Mouse (Mus musculus) myocyte (in vitro differentiated cells): ENCODE measurements at regions not wholly inside any gene's neighbourhood (a gene's known extent, or its start where the extent isn't known, plus 50 kb on each side); places are given as distances from the start of the nearest gene placed in this dataset.

Source experiments
- CEBPB ChIP-seq: IDR thresholded peaks from 2 replicates; pipeline ENCODE4 v1.6.1; 2011; ENCODE audit warnings: mild to moderate bottlenecking, moderate library complexity; ENCODE audit not compliant: poor library complexity, insufficient read depth, severe bottlenecking
- E2F4 ChIP-seq: IDR thresholded peaks from one replicate; pipeline ENCODE4 v1.6.1; 2011; ENCODE audit warnings: mild to moderate bottlenecking, control low read depth, moderate library complexity; ENCODE audit not compliant: insufficient read depth
- MAX ChIP-seq: IDR thresholded peaks from one replicate; pipeline ENCODE4 v1.6.1; 2011; ENCODE audit warnings: low read depth, mild to moderate bottlenecking, control low read depth
- MYOD1 ChIP-seq, 3 experiments: IDR thresholded peaks; one replicate each; pipeline ENCODE4 v1.6.1; 2011; ENCODE audit warnings: control low read depth in 2 of 3, low read depth in 2 of 3, mild to moderate bottlenecking in 2 of 3, moderate library complexity in 1 of 3; ENCODE audit not compliant: insufficient read length in 2 of 3, control insufficient read depth in 1 of 3
- MYOG ChIP-seq, 3 experiments: IDR thresholded peaks; one replicate each; pipeline ENCODE4 v1.6.1; 2011; ENCODE audit warnings: control low read depth in 2 of 3, low read depth in 2 of 3, mild to moderate bottlenecking in 2 of 3; ENCODE audit not compliant: insufficient read length in 2 of 3, control insufficient read depth in 1 of 3, insufficient read depth in 1 of 3
- POLR2A ChIP-seq: IDR thresholded peaks from one replicate; pipeline ENCODE4 v1.6.1; 2011; ENCODE audit warnings: low read depth, mild to moderate bottlenecking, control low read depth, moderate library complexity; ENCODE audit not compliant: insufficient read length
- POLR2AphosphoS2 ChIP-seq: IDR thresholded peaks from one replicate; pipeline ENCODE4 v1.6.1; 2011; ENCODE audit warnings: low read depth, control low read depth; ENCODE audit not compliant: insufficient read length
- REST ChIP-seq: IDR thresholded peaks from one replicate; pipeline ENCODE4 v1.6.1; 2011; ENCODE audit warnings: mild to moderate bottlenecking, control low read depth, moderate library complexity; ENCODE audit not compliant: insufficient read depth, insufficient read length
- SRF ChIP-seq: IDR thresholded peaks from one replicate; pipeline ENCODE4 v1.6.1; 2011; ENCODE audit warnings: low read depth; ENCODE audit not compliant: control insufficient read depth, insufficient read length
- TCF12 ChIP-seq: IDR thresholded peaks from one replicate; pipeline ENCODE4 v1.6.1; 2011; ENCODE audit warnings: mild to moderate bottlenecking, control low read depth; ENCODE audit not compliant: poor library complexity, insufficient read depth, severe bottlenecking
- TCF3 ChIP-seq: IDR thresholded peaks from one replicate; pipeline ENCODE4 v1.6.1; 2011; ENCODE audit warnings: low read depth, control low read depth; ENCODE audit not compliant: insufficient read length
- USF1 ChIP-seq: IDR thresholded peaks from one replicate; pipeline ENCODE4 v1.6.1; 2011; ENCODE audit warnings: low read depth, mild to moderate bottlenecking, control low read depth, moderate library complexity

- TF ChIP-seq POLR2A (no peak), REST (no peak), TCF3 (no peak), MYOD1 (IDR thresholded peaks at IDR 0.05; ENCODE audit: control insufficient read depth in 1 of 3, insufficient read length in 2 of 3, low read depth in 2 of 3) (no peak), E2F4 (no peak), TCF12 (no peak), CEBPB (no peak), MAX (no peak), SRF (no peak), POLR2AphosphoS2 (no peak), USF1 (no peak), MYOG (IDR thresholded peaks at IDR 0.05; ENCODE audit: control insufficient read depth in 1 of 3, insufficient read depth in 1 of 3, insufficient read length in 2 of 3, low read depth in 2 of 3) (no peak)
Observed at GRCm38 (mm10) chr1:81552731-81553130, 476.0 kb downstream of the Nyap2 start.
